Mouse (Mus musculus) heart, postnatal 0 days (tissue): Measurements from ENCODE around the gene Hes2.

Source experiments
- CTCF ChIP-seq: IDR thresholded peaks from 2 replicates; pipeline ENCODE4 v1.5.1; 2016; ENCODE audit warnings: antibody characterized with exemption, control low read depth, low read depth
- EP300 ChIP-seq: IDR thresholded peaks from 2 replicates; pipeline ENCODE4 v1.6.1; 2016; ENCODE audit warnings: antibody characterized with exemption, low read depth

GRCm38 (mm10) chr4:152136876-152137250 is 21.8 kb upstream of the Hes2 start:
- no peak for TF ChIP-seq CTCF
- TF ChIP-seq EP300: no peak
